Mouse (Mus musculus): ENCODE results near the gene Rps11.

The Rps11 gene

DNA sequence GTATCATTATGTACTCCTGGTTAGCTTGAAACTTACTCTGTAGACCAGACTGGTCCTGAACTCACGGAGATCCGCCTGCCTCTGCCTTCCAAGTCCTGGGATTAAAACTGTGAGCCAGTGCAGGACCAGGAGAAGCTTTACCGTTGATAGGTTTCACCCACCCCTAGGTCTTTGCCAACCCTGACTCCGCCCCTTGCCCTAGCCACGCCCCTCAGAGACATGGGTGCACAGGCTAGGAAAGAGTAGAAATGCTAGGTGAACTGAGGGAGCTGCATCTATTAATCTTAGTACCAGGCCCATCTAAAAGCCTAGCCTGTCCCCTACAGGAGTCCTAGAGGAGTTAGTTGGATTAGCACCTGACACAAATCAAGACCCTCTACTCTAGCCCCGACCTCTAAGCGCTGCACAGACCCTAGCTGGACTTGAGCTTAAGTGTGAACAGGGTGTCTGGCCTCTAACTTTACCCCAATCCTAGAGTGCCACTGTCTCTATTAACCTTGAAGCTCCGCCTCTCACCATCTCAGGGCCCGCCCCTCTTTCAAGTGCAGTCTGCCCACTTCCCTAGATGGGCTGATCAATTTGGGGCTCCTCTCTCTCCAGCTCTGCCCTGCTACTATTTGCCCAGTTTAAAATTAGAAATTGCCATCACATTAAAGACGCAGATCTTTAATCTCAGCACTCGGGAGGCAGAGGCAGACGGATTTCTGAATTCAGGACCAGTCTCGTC lies 33.8 kb downstream of the Rps11 start:
- in situ Hi-C loops (cut with MboI, MseI), result no loop called here

DNA sequence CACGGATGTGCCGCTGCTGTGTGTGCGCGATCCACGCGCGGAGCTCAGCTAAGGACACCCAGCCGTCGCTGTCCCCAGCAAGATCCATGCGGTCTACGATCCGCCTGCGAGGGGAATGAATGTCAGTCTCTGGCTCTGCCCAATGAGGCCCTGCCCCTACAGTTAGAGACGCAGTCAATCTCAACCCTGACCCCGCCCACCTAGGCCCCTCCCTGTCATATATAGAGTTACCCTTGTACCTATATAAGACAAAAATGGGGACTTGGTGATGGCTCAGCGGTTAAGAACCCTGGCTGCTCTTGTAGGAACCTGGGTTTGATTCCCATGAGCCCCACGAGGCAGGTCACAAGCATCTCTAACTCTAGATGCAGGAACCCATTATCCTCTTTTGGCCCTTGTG lies 35.6 kb downstream of the Rps11 start:
- in situ Hi-C loops (cut with MboI, MseI), result no loop called here

- in situ Hi-C loops (cut with MboI, MseI), result no loop called here
These were observed 38.2 kb downstream of the Rps11 start for GRCm38 (mm10) chr7:45086084-45086483.

DNA sequence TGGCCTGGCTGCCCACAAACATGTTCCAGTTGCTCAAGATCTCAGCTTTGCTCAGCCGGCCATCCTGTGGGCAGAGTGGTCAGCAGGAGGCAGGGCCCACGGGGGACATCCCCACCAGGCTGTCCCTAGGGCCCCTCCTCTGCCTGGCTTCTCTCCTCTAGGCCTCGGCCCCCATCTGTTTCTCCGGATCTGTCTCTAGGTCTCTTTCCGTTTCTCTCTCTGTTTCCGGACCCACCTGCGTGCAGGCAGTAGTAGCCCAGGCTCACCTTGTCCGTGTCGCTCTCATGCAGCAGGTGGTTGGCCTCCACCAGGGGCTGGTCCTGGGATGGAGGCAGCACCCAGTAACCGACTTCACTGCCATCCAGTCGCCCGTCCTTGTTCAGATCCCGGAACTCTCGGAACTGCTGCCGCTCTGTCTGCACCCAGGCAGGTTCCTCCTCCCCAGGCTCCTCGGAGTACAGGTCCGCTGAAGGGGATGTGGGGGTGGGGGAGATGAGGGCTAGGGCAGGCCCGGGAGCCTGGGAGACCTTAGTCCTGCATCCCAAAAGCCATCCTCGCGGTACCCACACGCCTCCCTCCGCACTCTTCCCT lies 40.8 kb downstream of the Rps11 start:
- in situ Hi-C loops (cut with MboI, MseI), result no loop called here

DNA sequence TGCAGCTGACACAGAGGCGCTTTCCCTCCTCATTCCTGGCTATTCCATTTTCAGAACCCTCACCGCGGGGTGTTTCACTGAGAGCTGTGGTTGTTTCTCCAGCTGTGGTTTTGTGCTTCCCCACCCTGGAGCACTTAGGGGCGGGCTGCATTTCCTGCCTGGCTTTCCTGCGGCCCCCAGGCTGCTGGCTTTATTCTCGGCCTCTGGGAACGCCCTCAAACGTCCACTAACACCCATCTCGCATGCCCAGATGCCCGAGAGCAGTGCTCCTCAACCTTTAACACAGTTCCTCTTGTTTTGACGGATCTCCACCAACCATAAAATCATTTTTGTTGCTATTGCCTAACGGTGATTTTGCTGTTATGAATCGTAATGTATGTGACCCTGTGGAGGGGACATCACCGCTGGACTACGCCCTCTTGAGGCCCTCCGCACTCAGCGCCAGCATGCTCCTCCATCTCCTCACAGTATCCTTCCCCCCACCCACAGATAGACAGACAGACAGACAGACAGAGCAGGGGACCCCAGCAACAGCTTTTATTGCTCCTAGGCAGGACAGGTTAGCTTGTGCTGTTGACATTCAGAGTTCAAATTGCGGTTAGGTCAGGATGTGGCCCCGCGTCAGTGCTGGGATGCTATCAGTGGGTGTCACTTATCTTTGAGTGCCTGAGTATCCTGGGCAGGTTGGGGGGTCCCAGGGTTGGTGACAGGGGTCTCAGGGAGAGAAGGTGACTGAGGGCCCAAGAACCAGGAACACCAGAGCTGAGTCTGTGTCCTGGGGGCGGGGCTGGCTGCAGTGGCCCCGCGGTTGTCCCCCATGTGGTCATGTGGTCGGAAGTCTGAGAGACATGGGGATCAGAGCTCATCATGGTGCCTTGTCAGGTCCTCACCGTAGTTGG lies 41.6 kb downstream of the Rps11 start:
- in situ Hi-C loops (cut with MboI, MseI), result no loop called here

GRCm38 (mm10) chr7:45081016-45081415 lies 43.2 kb downstream of the Rps11 start:
- in situ Hi-C loops (cut with MboI, MseI), result no loop called here

DNA sequence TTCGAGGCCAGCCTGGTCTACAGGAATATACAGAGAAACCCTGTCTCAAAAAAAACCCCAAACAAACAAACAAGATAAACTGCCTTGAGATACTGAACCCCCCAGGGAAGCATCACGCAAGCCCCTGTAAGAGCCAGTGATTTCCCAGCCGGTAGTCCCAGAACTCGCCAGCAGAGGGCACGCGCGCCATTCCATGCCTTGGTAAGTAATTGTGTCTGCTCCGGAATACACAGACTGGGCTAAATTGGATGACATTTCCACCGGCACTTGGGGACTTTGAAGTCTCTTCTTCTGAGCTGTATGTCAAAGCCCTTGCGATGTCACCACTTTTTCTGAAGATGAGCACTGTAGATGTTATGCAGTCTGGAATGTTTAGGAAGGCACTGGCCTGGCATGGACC lies 44.4 kb downstream of the Rps11 start:
- in situ Hi-C loops (cut with MboI, MseI), result no loop called here

DNA sequence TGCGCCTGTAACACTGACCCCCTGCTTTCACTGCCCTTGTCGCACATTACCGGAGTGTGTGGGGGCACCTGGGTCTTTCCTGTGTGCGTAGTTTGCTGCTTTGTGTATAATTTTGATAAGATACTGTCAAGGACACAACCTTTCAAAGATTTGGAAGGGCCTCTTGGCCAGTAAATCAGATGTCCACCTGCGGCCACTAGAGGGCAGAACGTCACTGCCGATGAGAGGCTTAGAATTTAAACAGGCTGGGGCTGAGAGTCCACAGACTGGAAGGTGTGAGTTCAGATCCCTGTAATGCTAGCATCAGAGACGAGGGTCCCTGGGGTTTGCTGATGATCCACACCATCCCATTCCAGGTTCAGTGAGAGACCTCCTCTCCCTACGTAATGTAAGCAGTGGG lies 45.7 kb downstream of the Rps11 start:
- in situ Hi-C loops (cut with MboI, MseI), result no loop called here

- in situ Hi-C loops (cut with MboI, MseI), result no loop called here
These were observed 46.4 kb downstream of the Rps11 start for GRCm38 (mm10) chr7:45077829-45078228.

GRCm38 (mm10) chr7:45077322-45077721 lies 46.9 kb downstream of the Rps11 start:
- in situ Hi-C loops (cut with MboI, MseI), result no loop called here

DNA sequence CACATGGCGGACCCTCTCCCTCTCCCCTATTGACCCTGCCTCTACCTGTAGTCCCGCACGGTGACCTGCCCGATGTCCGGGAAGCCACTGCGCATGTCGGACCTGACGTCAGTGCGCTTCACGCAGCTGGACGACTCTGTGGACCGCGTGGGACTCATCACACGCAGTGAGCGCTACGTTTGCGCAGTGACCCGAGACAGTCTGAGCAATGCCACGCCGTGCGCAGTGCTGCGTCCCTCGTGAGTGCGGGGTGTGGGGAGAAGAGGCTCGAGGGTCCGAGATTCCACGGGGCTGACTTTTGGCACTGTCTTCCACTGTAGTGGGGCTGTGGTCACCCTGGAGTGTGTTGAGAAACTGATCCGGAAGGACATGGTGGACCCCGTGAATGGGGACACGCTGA lies 47.7 kb downstream of the Rps11 start:
- in situ Hi-C loops (cut with MboI, MseI), result no loop called here

GRCm38 (mm10) chr7:45075405-45075804 lies 48.8 kb downstream of the Rps11 start:
- in situ Hi-C loops (cut with MboI, MseI), result no loop called here

- in situ Hi-C loops (cut with MboI, MseI), result no loop called here
These were observed 50.3 kb downstream of the Rps11 start for GRCm38 (mm10) chr7:45073949-45074348.

DNA sequence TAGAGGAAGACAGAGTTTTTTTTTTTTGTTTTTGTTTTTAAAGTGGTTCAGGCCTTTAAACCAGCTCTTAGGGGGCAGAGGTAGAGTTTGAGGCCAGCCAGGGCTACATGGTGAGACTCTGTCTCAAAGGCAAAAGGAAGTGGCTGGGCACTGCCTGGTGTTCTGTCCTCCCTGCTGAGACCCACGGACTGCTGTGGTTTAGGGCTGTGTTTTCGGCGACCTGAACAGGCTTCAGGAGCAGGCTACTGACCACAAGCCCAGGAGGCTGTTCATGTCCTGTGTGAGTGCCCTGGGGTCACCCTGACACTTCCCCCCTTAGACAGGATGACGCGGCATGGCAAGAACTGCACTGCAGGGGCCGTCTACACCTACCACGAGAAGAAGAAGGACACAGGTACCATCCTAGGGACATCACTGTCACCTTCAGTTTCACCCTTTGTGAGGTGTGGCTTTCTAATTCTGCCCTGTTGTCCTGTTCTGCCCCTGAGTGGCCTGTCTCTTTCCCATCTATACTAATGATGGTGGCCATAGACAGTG lies 51.0 kb downstream of the Rps11 start:
- in situ Hi-C loops (cut with MboI, MseI), result no loop called here

All from T-helper 17 cell (primary cell).